Mouse (Mus musculus) midbrain, postnatal 0 days (tissue): ENCODE measurements at regions not wholly inside any gene's neighbourhood (a gene's known extent, or its start where the extent isn't known, plus 50 kb on each side); places are given as distances from the start of the nearest gene placed in this dataset.

ENCODE experiments used
- ATAC-seq: fragments of 200-750 bp; cut with Nextera tagmentation; 2 replicates; pipeline ENCODE4 v1.8.0; 2017; ENCODE audit warnings: moderate number of reproducible peaks, mild to moderate bottlenecking, moderate TSS enrichment, moderate library complexity; ENCODE audit not compliant: low FRiP score
- DNase-seq: peaks from one replicate; pipeline ENCODE4 v3.0.0-alpha.2; 2015; ENCODE audit warnings: low spot score
- H3K27ac ChIP-seq: fragments of 300-500 bp; sonication (generic); 2 replicates; pipeline ENCODE4 v1.5.1; 2014; ENCODE audit warnings: low read depth, mild to moderate bottlenecking, low read length, mixed read lengths
- H3K27me3 ChIP-seq: fragments of 300-500 bp; sonication (generic); 2 replicates; pipeline ENCODE4 v1.6.1; 2014; ENCODE audit warnings: low read length, control low read depth, mixed read lengths; ENCODE audit not compliant: insufficient read depth
- H3K36me3 ChIP-seq: fragments of 300-500 bp; sonication (generic); 2 replicates; pipeline ENCODE4 v1.6.1; 2014; ENCODE audit warnings: low read length, control low read depth, mixed read lengths; ENCODE audit not compliant: insufficient read depth
- H3K4me1 ChIP-seq: fragments of 300-500 bp; sonication (generic); 2 replicates; pipeline ENCODE4 v1.6.1; 2014; ENCODE audit warnings: mild to moderate bottlenecking, control low read depth, antibody characterized with exemption, low read length, mixed read lengths; ENCODE audit not compliant: insufficient read depth
- H3K4me2 ChIP-seq: fragments of 300-500 bp; sonication (generic); 2 replicates; pipeline ENCODE4 v1.6.1; 2014; ENCODE audit warnings: low read depth, mild to moderate bottlenecking, low read length, mixed read lengths; ENCODE audit not compliant: poor library complexity, severe bottlenecking
- H3K4me3 ChIP-seq: fragments of 300-500 bp; sonication (generic); 2 replicates; pipeline ENCODE4 v1.5.1; 2014; ENCODE audit warnings: low read depth, mild to moderate bottlenecking, low read length, moderate library complexity
- H3K9ac ChIP-seq: fragments of 300-500 bp; sonication (generic); replicated peaks from 2 replicates; pipeline ENCODE4 v1.6.1; 2014; ENCODE audit warnings: mild to moderate bottlenecking, low read length, moderate library complexity, mixed read lengths; ENCODE audit not compliant: poor library complexity, severe bottlenecking
- H3K9me3 ChIP-seq: fragments of 300-500 bp; sonication (generic); 2 replicates; pipeline ENCODE4 v1.6.1; 2016; ENCODE audit warnings: low read length, control low read depth
- CTCF ChIP-seq: IDR thresholded peaks from 2 replicates; pipeline ENCODE4 v1.5.1; 2016; ENCODE audit warnings: antibody characterized with exemption, mild to moderate bottlenecking
- WGBS: fragments of 180-500 bp; shearing (Covaris S2); extraction: QIAGEN DNeasy Blood & Tissue Kit; methylation state at CpG from one replicate; pipeline ENCODE4 v1.1.7; 2014; 5-methylcytosine and 5-hydroxymethylcytosine counted together

DNA sequence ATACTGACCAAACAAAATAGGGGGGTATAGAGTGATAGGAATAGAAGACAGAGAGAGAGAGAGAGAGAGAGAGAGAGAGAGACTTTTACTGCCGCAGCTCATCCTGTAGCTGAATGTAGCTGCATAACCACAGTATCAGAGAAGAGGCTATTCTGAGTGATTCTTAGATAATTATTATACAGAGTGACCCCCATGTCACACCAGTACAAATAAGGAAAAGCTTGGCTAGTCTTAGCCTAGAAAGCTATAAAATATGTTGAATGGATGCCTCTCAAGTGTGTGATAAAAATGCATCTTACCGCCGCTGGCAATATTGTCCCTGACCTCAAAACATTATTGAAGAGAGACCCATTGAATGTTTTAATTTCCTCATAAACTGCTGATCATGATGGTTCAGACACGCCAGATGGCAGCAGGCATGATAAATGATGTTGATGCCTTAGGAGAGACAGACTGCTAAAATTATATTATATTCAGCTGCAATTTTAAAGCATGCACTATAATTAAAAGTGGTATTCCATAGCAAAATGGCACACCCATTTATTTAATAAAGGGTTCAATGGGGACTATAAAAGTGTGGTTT is 178.9 kb upstream of the Galntl6 start:
- no peaks in the 10 kb centered on the region for H3K27me3 ChIP-seq
- no peaks in the 10 kb centered on the region for H3K9me3 ChIP-seq
- ATAC-seq (no peak), DNase-seq (peak; percentile 29)
- H3K4me1 ChIP-seq: no peaks in the 10 kb centered on the region
- H3K4me2 ChIP-seq: no peak overlapping the region
- H3K4me3 ChIP-seq: no peak overlapping the region
- H3K36me3 ChIP-seq: no peaks in the 10 kb centered on the region
- no peak overlapping the region for H3K27ac ChIP-seq
- TF ChIP-seq CTCF: no peak
- 91% methylated on average over 4 of the region's 4 CpGs for WGBS
- no peak overlapping the region for H3K9ac ChIP-seq
